8 mouse cellular contexts compared by ENCODE assay signal in the genomic region with DNA sequence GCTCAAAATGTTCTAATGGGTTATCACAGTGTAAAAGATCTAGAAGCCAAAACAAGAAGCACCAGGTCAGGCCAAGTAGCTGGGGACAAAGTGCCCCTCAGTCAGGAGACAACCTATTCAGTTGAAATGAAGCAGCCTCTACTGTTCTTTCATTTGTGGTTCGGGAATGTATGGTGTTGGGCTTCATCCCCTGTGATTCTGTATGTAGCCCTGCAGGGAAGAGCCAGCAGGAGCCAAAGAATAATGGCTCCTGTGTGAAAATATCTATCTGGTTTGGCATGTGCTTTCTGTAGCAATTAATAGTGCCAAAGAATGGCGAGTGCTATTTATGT. TPM values are rescaled to one million over a fixed set of nuclear protein-coding genes. Genes with fewer than 3 reads are reported as not detected.
DNase-seq lines count a peak whose midpoint lies in the region; ATAC-seq and TF ChIP-seq lines count a peak whose summit lies in the region.

No protein-coding gene starts in this region.

- DNase-seq in lung, postnatal 0 days (ENCODE audit: low spot score), result no peak
- DNase-seq in lung, postnatal 14 days, result no peak
- DNase-seq in right cerebral cortex, postnatal 10 days (ENCODE audit: low spot score in 2 of 2), result no peak
- no peak for DNase-seq in lung, postnatal 36 days
- no peak for DNase-seq in layer of hippocampus, adult 9-10 months (ENCODE audit: low spot score)

- H3K4me2 ChIP-seq in lung, postnatal 0 days (replicated peaks; ENCODE audit: low read depth, low read length), result peak overlapping the region; percentile 83
- H3K4me2 ChIP-seq in limb, embryonic 12.5 days, result peak overlapping the region; percentile 78

- H3K4me1 ChIP-seq in lung, postnatal 0 days (ENCODE audit: insufficient read depth, low read depth, low read length), result peaks cover 10% of the 10 kb centered on the region; the same call in 1 of the 2 replicates
- peaks cover 5% of the 10 kb centered on the region for H3K4me1 ChIP-seq in embryonic fibroblast, embryonic 13.5 days (ENCODE audit: control insufficient read depth, insufficient read depth, low read length)
- peaks cover 18% of the 10 kb centered on the region for H3K4me1 ChIP-seq in limb, embryonic 12.5 days (replicated peaks)
- H3K4me1 ChIP-seq in olfactory bulb, adult 2 months (ENCODE audit: control insufficient read depth, insufficient read depth, low read length), result peaks cover 4% of the 10 kb centered on the region; the same call in 1 of the 2 replicates

- H3K36me3 ChIP-seq in lung, postnatal 0 days (ENCODE audit: insufficient read depth, low read length), result no peaks in the 10 kb centered on the region
- H3K36me3 ChIP-seq in limb, embryonic 12.5 days, result peaks cover 33% of the 10 kb centered on the region

- TF ChIP-seq CTCF in lung, postnatal 0 days (IDR thresholded peaks at IDR 0.05), result no peak
- no peak for TF ChIP-seq CTCF in embryonic fibroblast, embryonic 13.5 days (IDR thresholded peaks at IDR 0.05; ENCODE audit: borderline replicate concordance, insufficient read depth, low read length)
- TF ChIP-seq CTCF in olfactory bulb, adult 2 months (IDR thresholded peaks at IDR 0.05; ENCODE audit: insufficient read depth, low read depth, low read length), result no peak

- no peaks in the 10 kb centered on the region for H3K27me3 ChIP-seq in lung, postnatal 0 days (replicated peaks; ENCODE audit: insufficient read depth, low read length)
- no peaks in the 10 kb centered on the region for H3K27me3 ChIP-seq in limb, embryonic 12.5 days

- TF ChIP-seq EP300 in lung, postnatal 0 days (IDR thresholded peaks at IDR 0.05), result no peak

- H3K4me3 ChIP-seq in lung, postnatal 0 days (ENCODE audit: low read depth, low read length), result peak overlapping the region; percentile 87
- H3K4me3 ChIP-seq in embryonic fibroblast, embryonic 13.5 days (ENCODE audit: insufficient read depth, low read length), result peak overlapping the region; percentile 92
- peak overlapping the region; percentile 82 for H3K4me3 ChIP-seq in limb, embryonic 12.5 days (replicated peaks)
- H3K4me3 ChIP-seq in olfactory bulb, adult 2 months (ENCODE audit: insufficient read depth, low read depth, low read length), result peak overlapping the region; percentile 74

- H3K9ac ChIP-seq in lung, postnatal 0 days (replicated peaks; ENCODE audit: low read depth), result peak overlapping the region; percentile 74
- H3K9ac ChIP-seq in limb, embryonic 12.5 days (replicated peaks), result peak overlapping the region; percentile 90

- no peak for TF ChIP-seq POLR2A in embryonic fibroblast, embryonic 13.5 days (IDR thresholded peaks at IDR 0.05; ENCODE audit: low read depth, low read length)
- TF ChIP-seq POLR2A in olfactory bulb, adult 2 months (IDR thresholded peaks at IDR 0.05; ENCODE audit: insufficient read depth, low read depth, low read length), result no peak

- no peaks in the 10 kb centered on the region for H3K9me3 ChIP-seq in lung, postnatal 0 days (ENCODE audit: low read length)
- no peaks in the 10 kb centered on the region for H3K9me3 ChIP-seq in limb, embryonic 12.5 days

- peak; percentile 7; the same call in 1 of the 2 replicates for ATAC-seq in lung, postnatal 0 days
- ATAC-seq in limb, embryonic 12.5 days (ENCODE audit: insufficient number of reproducible peaks, insufficient read depth, low FRiP score, low TSS enrichment, low read depth), result 0 out of 2 replicates have a peak, but pooled peaks have one; percentile 28

- WGBS in lung, postnatal 0 days, result 2% methylated on average over 2 of the region's 2 CpGs
- WGBS in limb, embryonic 12.5 days, result 1% methylated on average over 2 of the region's 2 CpGs
- WGBS in olfactory bulb, adult 2 months, result 0% methylated on average over 2 of the region's 2 CpGs

- H3K27ac ChIP-seq in lung, postnatal 0 days (ENCODE audit: low read length), result peak overlapping the region; percentile 86
- peak overlapping the region; percentile 43; the same call in 1 of the 2 replicates for H3K27ac ChIP-seq in embryonic fibroblast, embryonic 13.5 days (ENCODE audit: insufficient read depth, low read length)
- peak overlapping the region; percentile 93 for H3K27ac ChIP-seq in limb, embryonic 12.5 days
- H3K27ac ChIP-seq in olfactory bulb, adult 2 months (ENCODE audit: insufficient read depth, low read depth, low read length), result peak overlapping the region; percentile 43; the same call in 1 of the 2 replicates

RNA-seq across cellular contexts. Expression of a gene that starts 0.3 kb away (rescaled TPM):
- polyA plus RNA-seq in lung, postnatal 0 days (2015; fragmentation: Nextera tagmentation; extraction: Ambion mirVana), result 27.4 and 34.0 TPM in 2 replicates
- 30.0 and 30.1 TPM in 2 replicates for polyA plus RNA-seq in embryonic fibroblast, embryonic 13.5 days (2011; ENCODE audit: insufficient read length, low read depth, missing spikeins)
- polyA plus RNA-seq in limb, embryonic 12.5 days (2016; fragmentation: Nextera tagmentation; extraction: Ambion mirVana), result 71.5 and 73.6 TPM in 2 replicates
- not detected in 2 replicates for polyA plus RNA-seq in olfactory bulb, adult 2 months (2012; ENCODE audit: insufficient read depth, insufficient read length, low replicate concordance, missing spikeins)

RNA-seq across cellular contexts. Expression of a gene that starts 59.8 kb away (rescaled TPM):
- polyA plus RNA-seq in lung, postnatal 0 days (2015; fragmentation: Nextera tagmentation; extraction: Ambion mirVana), result 24.5 and 26.1 TPM in 2 replicates
- 33.4 and 40.7 TPM in 2 replicates for polyA plus RNA-seq in embryonic fibroblast, embryonic 13.5 days (2011; ENCODE audit: insufficient read length, low read depth, missing spikeins)
- polyA plus RNA-seq in limb, embryonic 12.5 days (2016; fragmentation: Nextera tagmentation; extraction: Ambion mirVana), result 45.1 and 48.3 TPM in 2 replicates
- not detected in 2 replicates for polyA plus RNA-seq in olfactory bulb, adult 2 months (2012; ENCODE audit: insufficient read depth, insufficient read length, low replicate concordance, missing spikeins)

Comparison
In these comparisons a context has a peak if more than half of its experiments do, and no peak if none do; other contexts are left out.
1. H3K27ac ChIP-seq: peak in every context shown above with its lines; median percentile 93 in limb, embryonic 12.5 days; 86 in lung, postnatal 0 days; 43 in embryonic fibroblast, embryonic 13.5 days; 43 in olfactory bulb, adult 2 months.
2. RNA of a gene that starts 0.3 kb away (polyA plus RNA-seq): 71.5 to 73.6 TPM in limb, embryonic 12.5 days, 30.0 to 30.1 TPM in embryonic fibroblast, embryonic 13.5 days and 27.4 to 34.0 TPM in lung, postnatal 0 days; not detected in olfactory bulb, adult 2 months; every median in the first group is over 10 times any median in the second.
3. RNA of a gene that starts 59.8 kb away (polyA plus RNA-seq): 45.1 to 48.3 TPM in limb, embryonic 12.5 days, 33.4 to 40.7 TPM in embryonic fibroblast, embryonic 13.5 days and 24.5 to 26.1 TPM in lung, postnatal 0 days; not detected in olfactory bulb, adult 2 months; every median in the first group is over 10 times any median in the second.
4. Peak in every context shown above with its lines, with median percentiles within 50 percentile points of each other: H3K4me3 ChIP-seq.